Mouse (Mus musculus): ENCODE measurements around the gene Dera.
"Not testable (repeated sequence)": the region's sequence is repeated elsewhere in the genome, so short reads cannot be mapped to it uniquely, and the experiment has no call there.

The Dera gene

DNA sequence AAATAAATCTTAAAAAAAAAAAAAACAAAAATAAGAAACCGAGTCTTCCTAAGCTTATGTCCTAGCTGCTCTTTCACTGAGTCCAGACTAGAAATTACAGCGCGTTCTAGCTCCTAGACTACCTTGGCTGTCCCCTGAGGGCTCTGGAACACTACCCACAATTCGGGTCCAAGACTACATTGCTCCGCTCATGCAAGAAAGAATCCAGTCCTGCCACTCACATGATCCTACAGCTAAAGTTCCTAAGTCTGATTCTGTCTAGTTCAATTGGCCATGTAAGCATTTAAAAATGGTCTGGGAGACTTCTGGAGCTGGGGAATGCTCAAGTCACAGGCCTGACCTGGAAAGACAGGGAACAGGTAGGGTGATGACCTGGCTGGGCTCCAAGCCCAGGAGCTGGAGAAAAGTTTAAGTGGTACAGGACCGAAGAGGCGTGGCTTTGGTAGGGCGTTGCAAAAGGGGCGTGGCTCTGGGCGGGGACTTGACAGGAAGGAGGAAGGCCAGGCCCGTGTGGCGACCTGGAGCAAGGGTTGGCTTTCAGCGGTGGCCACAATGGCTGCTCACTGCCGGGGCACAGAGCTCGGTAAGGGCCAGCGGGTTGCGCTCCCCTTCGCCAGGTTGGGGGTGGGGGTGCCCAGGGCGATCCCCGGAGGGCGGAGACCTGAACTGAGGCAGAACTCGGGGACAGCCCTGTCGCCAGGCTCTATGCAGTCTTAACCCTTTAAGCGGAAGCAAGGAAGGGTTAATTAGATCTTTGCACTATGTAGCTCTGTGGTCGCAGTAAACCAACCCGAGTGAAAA is at the start of gene Dera:
Dera (plus strand) TSS at position 491 of the 801 bp plus-strand sequence.
- peak; percentile 89 for DNase-seq (ENCODE audit: low spot score)

DNA sequence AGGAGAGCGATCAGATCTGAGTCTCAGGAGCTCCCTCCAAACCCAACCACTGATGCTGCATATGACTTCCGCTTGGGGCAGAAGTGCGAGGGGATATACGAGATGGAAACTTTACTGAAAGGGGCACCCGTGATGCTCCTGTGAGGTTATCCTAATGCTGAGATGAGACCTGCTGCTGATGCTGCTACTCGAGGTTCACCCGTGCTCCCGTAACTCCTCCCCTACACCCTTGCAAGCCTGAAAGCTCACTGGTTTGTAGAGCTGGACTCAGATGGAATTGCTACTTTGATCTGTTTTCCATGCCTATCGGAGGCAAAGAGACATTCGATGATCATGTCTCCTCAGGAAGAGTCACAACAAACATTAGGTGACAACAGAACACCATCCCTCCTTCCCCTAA is 48.1 kb upstream of the Dera start:
- no peak for DNase-seq (ENCODE audit: low spot score)

DNA sequence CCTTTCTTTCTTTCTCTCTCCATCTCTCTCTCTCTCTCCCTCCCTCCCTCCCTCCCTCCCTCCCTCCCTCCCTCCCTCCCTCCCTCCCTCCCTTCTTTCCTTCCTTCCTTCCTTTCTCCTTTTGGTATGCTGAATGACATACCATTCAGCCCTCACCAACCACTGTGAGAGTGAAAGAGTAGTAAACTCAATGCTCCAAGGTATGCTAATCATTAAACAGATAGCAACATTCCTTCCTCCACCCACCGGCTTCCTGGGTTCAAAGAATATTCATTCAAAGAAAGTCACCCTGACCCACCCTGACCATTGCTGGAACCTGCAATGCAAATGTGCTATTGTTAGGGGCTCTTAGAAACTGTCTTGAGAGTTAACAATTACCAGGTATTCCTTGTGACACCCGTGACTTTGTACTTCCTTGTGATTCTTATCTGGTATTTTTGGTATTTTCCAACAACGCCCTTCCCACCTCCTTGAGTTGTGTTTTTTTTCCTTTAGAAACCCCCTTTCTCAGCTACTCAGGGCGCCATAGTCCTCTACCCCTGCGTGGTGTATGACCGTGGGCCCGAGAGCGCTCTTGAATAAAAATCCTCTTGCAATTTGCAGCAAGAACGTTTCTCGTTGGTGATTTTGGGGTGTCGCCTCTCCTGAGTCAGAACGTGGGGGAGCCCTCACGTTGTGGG is 45.5 kb upstream of the Dera start:
- DNase-seq (ENCODE audit: low spot score), result not testable (repeated sequence)

- no peak for DNase-seq (ENCODE audit: low spot score)
Observed at GRCm38 (mm10) chr6:137710179-137711037, 43.9 kb upstream of the Dera start.

GRCm38 (mm10) chr6:137712654-137713309 is 41.6 kb upstream of the Dera start:
- no peak for DNase-seq (ENCODE audit: low spot score)

DNA sequence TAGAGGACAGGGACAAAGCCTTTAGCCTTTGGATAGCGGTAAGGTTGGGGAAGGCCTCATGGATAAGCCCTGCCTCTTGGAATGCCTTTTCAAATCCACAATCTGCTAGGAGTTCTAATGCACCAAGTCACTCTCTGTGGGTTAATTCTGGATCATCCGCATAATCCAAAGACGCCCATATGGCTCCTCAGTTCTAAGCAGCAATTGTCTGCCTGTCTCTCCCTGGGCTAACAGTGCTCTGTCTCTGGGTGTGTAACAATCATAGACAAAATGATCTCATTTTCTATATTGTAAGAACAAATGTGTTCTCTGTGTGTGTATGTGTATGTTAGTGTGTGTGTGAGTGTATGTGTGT is 41.1 kb upstream of the Dera start:
- DNase-seq (ENCODE audit: low spot score), result no peak

DNA sequence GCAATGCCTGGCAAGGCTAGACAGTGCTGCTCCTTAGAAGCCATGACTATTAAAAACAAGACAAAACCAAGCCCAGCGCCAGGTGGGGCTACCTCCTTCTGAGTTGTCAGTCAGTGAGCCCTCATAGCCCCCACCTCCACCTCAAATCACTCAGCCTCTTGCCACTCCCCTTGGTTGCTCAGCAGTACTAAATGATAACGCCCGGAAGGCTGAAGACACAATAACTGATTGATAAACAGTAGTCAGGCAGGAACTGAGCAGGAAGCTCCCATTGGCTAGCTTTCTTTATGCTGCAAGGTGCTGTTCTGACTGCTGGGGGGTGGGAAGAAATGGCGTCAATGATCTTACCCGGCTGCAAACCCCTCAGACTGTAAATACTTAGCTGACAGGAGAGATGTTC is 37.5 kb upstream of the Dera start:
- no peak for DNase-seq (ENCODE audit: low spot score)

DNA sequence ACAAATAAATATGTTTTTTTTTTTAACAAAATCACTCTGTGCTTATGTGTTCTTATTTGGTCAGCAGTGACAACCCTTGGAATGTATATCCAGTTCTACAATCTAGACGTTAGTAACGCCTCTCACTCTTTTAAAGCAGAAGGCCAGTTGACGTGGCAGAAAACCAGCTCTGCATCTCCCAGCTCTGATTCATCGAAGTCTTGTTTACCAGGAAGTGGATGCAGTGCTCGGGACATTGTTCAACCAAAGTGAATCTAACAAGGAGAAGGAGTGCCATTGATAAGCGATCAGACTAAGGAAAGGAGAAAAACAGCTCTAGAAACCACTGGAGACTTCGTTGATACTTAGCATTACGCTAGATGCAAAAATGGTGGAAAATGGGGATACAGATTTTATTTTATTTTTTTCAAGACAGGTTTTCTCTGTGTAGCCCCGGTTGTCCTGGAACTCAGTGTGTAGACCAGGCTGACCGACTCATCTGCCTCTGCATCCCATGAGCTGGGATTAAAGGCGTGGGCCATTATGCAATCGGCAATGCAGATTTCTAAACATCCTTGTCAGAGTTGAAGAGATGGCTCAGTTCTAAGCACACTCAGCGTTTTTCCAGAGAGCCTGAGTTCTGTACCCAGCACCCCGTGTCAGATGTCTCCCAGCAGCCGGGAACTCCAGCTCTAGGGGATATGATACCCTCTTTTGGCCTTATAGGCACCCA is 32.0 kb upstream of the Dera start:
- no peak for DNase-seq (ENCODE audit: low spot score)

DNA sequence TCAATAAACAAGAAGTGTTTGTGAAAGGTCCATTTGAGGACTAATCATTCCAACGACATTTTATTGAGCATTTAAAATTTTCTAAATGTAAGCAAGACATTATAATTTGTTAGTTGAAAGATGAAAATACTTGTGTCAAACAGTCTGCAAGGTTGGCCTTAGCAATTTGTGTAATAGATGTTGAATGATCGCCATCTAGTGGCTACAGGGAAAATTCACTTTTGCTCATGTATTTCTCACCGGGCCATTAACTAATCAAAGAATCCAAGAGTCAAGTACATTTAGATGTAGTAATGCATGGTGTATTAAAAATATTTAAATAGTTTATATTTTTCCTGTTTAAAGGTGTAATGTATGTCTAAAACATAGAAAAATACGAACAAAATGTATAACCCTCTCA is 30.4 kb upstream of the Dera start:
- peak; percentile 45 for DNase-seq (ENCODE audit: low spot score)

GRCm38 (mm10) chr6:137734460-137734845 is 19.9 kb upstream of the Dera start:
- no peak for DNase-seq (ENCODE audit: low spot score)

- DNase-seq (ENCODE audit: low spot score), result peak; percentile 94
Observed at GRCm38 (mm10) chr6:137734846-137735609, 19.3 kb upstream of the Dera start, which contains the start of gene Strap. TSS of gene Strap (plus strand) at chr6:137735078.

GRCm38 (mm10) chr6:137735671-137736238 is 18.6 kb upstream of the Dera start:
- DNase-seq (ENCODE audit: low spot score), result peak; percentile 20

- DNase-seq (ENCODE audit: low spot score), result no peak
Observed at GRCm38 (mm10) chr6:137740972-137741371, 13.4 kb upstream of the Dera start.

DNA sequence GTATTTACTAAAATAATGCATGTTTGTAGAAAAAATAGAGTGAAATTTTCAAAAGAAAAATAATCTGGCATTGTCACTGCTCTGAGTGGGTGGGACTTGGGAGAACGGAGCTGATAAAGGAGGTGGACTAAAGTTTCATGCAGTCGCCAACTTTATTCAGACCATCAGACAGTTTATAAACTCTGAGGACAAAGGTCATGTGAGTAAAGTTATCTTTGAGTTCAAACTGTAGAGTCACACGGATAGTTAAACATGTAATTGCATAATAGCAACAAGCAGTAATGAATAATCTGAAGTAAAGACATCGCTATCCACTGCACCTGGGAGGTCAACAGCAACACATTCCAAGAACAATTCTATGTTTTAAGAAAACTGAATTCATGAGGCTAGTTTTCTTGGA is 9.6 kb upstream of the Dera start:
- no peak for DNase-seq (ENCODE audit: low spot score)

- peak; percentile 24 for DNase-seq (ENCODE audit: low spot score)
Observed at GRCm38 (mm10) chr6:137747174-137747928, 7.0 kb upstream of the Dera start.

DNA sequence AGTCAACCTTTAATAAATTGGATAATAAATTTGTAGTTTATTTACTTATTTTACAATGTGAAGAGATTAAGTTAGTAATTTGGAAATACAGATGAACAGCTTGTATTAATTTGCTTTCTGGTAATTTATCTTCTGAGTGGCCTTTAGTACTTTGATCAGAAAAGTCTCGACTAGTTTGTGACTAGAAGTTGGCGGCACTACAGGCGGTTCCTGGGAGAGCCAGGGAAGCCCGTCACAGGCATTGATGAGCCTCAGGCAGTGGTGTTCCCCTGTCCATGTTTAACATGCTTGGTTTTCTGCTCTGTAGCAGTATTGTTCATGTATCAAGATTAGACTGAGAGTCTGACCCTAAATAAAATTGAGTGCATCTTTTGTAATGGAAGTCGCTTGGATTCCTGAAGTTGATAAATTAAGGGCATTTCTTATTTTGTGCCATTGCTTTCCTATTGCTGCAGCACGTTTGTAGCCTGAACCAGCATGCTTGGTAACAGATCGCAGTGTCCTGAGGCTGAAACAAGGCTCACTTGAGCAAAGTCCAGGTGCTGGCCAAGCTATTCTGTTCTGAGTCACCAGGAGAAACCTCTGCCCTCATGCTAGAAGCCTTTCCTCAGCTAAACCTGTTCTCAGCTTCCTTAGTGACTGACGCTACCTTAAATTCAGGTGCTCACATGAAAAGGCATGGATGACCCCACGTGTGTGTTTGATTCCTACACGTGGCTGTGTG is 2.6 kb upstream of the Dera start:
- DNase-seq (ENCODE audit: low spot score), result no peak

DNA sequence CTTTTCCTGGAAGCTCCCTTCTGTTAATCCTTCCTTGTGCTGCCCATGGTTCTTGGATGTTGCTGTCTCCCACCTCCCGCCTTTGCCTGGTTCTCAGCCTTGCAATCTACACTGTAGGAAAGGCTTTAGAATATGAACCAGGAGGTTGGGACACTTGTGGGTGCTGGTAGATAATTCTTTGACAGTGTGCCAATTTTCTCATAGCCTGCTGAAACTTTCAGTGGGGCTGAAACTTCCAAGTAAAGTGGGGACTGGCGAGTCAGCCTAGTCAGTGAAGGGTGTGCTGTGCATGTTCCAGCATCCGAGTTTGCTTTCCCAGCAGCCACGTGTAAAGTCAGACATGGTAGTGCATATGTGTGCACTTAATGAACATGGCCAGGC is 2.1 kb upstream of the Dera start:
- no peak for DNase-seq (ENCODE audit: low spot score)

DNA sequence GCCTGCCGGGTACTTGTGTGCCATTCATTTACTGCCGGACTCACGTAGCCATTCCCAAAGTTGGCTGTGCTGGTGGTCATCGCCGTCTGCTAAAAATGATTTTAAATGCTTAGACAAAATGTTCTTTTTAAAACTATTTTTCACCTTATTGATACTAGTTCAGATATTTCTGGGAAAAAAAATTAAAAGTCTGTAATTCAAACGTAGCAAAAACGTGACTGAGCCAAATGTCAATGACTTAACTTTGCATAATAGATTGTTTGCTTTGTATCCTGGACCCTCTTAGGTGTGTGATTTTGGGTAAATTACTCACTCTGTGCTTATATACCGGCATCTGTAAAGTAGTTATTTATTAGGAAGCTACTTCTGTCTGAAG is 499 bp downstream of the Dera start:
- DNase-seq (ENCODE audit: low spot score), result peak; percentile 11

- DNase-seq (ENCODE audit: low spot score), result peak; percentile 44
Observed at GRCm38 (mm10) chr6:137756310-137756709, 2.0 kb downstream of the Dera start.

Measured in c-Kit-positive CD71-positive TER-119-positive erythroid progenitor cells, embryonic 14.5 days (primary cell).